Mouse (Mus musculus): ENCODE measurements around the gene Wnt7b.

The Wnt7b gene

GRCm38 (mm10) chr15:85601202-85601601 is 18.9 kb upstream of the Wnt7b start:
- no peak for DNase-seq (ENCODE audit: low spot score in 2 of 2)

GRCm38 (mm10) chr15:85600696-85601094 is 18.4 kb upstream of the Wnt7b start:
- peak; percentile 77 to 83 for DNase-seq (ENCODE audit: low spot score in 2 of 2)

- DNase-seq (ENCODE audit: low spot score in 2 of 2): peak; percentile 95 to 96
Observed at GRCm38 (mm10) chr15:85599887-85600695, 17.8 kb upstream of the Wnt7b start.

- DNase-seq (ENCODE audit: low spot score in 2 of 2): peak; percentile 74 to 84
Observed at GRCm38 (mm10) chr15:85598984-85599886, 17.0 kb upstream of the Wnt7b start.

DNA sequence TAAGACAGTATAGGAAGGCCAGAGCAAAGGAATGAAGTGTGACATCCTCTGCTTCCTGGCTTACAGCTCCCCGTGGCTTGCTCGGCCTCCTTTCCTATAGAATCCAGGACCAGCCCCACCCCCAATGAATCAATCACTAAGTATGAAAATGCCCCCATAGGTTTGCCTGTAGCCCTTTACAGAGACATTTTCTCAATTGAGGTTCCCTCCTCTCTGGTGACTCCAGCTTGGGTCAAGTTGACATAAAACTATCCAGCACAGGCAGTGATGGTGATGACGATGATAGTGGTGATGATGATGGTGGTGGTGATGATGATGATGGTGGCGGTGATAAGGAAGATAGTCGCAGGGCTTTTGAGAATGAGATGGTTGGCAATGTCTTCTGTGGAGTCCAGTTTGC is 16.2 kb upstream of the Wnt7b start:
- no peak for DNase-seq (ENCODE audit: low spot score in 2 of 2)

DNA sequence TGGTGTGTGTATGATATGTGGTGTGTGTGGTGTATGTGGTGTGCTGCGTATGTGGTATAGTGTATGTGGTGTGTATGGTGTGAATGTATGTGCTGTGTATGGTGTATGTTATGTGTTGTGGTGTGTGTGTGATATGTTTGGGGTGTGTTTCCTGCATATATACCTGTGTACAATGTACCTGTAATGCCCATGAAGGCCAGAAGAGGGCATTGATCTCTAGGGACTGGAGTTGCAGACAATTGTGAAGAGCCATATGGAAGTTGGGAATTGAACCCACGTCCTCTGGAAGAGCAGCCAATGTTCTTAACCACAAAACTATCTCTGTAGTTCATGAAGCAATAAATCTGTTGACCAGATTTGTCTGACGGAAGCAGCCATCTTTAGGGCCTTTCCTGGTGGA is 15.1 kb upstream of the Wnt7b start:
- no peak for DNase-seq (ENCODE audit: low spot score in 2 of 2)

DNA sequence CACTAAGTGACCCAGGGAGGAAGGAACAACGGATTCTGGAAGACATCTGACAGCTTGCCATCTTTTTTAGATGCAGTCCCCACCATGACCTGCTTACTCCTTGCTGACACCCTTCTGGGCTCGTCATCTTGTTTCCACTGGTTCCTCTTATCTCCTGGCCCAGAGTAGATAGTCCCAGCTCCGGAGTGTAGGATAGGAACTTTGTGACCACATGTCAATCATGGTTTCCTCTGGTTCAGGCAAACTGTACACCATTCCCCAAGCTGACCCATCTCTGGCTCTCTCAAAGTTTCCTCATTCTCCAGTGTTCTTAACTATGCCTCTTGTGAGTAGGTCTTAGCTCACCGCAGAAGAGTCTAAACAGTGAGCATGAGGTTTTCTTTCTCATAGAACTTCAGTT is 10.4 kb upstream of the Wnt7b start:
- no peak for DNase-seq (ENCODE audit: low spot score in 2 of 2)

DNA sequence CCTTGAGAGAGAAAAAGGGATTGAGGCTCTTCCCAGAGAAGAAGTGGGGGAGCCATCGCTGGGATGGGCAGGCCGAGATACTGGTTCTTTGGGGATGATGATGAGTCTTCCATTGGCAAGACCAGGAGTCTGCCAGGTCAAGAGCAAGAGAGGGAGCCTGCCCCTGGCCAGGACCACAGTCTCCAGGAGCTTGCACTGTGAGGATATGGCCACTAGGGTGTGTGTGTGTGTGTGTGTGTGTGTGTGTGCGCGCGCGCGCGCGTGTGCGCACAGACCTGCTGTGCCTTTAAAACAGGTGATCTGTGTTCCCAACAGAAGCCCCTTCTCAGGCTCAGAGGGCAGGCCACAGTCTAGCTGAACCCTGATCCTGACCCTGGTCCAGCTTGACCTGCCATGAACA is 8.6 kb upstream of the Wnt7b start:
- DNase-seq (ENCODE audit: low spot score in 2 of 2): no peak

DNA sequence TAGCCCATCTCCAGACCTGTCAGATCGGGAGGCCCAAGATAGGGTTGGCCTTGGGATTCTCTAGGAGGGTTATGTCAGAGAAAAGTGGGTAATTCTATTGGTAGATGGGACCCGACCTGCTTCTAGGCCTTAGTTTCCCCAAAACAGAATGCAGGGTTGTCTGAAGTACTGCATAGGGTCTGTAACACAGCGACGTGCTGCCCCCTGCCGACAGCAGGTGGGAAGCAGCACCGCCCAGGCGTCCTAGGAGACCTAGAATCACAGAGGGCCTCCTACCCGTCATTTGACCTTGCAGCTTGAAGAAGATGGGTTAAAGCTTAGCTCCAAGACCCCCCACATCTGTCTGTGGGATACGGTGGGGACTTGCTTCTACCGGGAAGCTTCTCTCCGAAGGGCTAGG is 1.2 kb upstream of the Wnt7b start:
- peak; percentile 38 to 52 for DNase-seq (ENCODE audit: low spot score in 2 of 2)

DNA sequence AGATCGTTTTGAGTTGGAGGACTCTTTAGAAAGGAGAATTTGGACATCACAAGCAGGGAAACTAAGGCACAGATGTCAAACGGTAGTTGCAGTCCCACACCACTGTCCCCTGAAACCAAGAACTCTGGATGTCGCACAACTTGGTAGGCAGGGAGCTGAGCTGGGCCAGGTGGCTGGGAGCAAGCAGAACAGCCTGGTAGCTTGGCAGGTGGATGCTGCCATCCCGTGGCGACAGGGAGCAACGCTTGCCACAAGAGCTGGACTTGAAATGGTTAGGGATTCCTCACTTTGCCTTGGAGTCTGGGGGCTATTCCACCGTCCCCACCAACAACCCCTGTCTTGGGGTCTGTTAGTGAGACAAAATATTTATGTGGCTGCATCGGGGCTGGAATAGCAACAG is 751 bp upstream of the Wnt7b start:
- DNase-seq (ENCODE audit: low spot score in 2 of 2): peak; percentile 39 to 63

- no peak for DNase-seq (ENCODE audit: low spot score in 2 of 2)
Observed at GRCm38 (mm10) chr15:85581563-85582064, 659 bp downstream of the Wnt7b start.

DNA sequence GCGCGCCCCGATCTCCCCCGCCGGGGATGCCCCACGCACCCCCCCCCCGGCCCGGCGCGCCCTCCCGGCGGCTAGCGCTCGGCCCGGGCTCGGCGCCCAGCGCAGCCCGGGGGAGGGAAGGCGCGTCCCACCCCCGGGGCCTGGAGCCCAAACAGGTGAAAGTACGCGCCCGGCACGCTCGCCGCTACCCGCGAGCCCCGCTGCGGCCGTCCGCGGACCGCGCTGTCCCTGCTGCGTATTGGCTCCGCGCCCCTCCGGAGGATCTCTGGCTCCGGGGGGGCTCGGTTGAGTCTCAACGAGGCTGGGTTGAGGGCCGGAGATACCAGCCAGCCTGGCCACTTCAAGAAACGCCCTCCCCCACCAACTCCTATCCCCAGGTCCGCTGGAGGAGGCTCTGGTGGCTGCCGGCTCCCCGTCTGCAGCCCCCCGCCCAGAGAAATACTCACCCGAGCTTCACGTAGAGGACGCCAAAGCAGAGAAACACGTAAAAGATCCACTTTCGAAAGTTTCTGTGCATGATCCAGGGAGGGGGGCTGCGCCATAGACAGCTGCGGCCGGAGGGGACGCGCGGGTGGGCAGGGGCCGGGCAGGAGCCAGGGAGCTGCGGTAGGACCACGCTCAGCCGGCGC is 1.2 kb downstream of the Wnt7b start:
- DNase-seq (ENCODE audit: low spot score in 2 of 2): no peak

DNA sequence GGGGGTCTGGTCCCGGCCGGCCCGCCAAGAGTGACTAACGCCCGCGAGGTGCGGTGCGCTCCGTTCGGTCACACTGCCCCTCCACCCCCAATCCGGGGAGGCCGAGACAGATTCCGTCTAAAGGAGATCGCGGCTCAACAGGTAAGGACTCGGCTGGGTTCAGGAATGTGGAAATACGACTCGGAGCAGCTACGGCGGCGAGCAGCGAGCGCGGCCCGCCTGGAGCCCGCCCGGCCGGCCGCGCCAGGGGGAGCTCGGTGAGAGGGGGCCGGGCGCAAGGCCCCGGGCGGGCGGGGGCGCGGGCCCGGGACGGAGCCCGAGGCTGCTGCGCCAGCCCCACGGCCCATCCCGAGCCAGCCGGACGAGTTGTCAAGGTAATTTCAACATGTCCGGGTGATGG is 1.8 kb downstream of the Wnt7b start:
- no peak for DNase-seq (ENCODE audit: low spot score in 2 of 2)

DNA sequence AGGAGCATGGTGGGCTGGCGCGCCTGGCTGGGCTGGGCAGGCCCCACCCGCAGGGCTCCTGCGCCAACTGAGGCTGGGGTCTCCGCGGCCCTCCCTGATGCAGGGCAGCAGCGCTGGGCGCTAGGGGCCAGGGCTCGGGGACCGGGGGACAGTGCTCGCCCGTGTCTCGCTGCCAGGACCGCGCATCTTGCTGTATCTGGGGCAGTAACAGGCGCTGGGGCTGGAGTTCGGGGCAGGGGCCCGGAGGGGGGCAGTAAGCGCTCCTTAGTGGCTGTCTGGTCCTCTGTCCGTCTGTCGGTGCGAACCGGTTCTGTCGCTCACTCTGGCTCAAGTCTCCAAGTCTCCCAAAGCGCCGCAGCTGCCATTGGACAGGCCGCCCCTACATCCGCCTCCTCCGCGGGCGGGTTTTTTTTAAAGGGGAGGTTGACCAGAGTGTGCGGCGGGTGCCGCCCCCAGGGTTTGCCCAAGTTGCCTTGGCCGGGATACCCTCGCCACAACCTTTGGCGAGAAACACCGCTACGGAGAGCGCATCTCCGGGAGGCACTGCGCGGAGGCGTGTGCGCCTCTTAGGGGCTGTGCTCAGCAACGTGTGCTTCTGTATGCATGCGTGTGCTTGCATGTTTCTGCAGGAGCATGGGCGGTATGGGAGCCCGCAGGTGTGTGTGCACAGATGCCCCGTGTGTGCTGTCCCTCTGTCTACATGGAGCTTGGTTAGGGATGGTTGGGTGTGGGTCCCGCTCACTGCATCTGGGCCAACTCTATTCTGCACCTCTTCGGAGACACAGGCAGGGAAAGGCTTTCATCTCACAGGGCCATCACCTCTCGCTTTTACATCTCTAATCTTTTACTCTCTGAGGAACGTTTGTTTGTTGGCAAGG is 4.5 kb downstream of the Wnt7b start:
- DNase-seq (ENCODE audit: low spot score in 2 of 2): no peak

- no peak for DNase-seq (ENCODE audit: low spot score in 2 of 2)
Observed at GRCm38 (mm10) chr15:85576511-85577440, 5.5 kb downstream of the Wnt7b start.

DNA sequence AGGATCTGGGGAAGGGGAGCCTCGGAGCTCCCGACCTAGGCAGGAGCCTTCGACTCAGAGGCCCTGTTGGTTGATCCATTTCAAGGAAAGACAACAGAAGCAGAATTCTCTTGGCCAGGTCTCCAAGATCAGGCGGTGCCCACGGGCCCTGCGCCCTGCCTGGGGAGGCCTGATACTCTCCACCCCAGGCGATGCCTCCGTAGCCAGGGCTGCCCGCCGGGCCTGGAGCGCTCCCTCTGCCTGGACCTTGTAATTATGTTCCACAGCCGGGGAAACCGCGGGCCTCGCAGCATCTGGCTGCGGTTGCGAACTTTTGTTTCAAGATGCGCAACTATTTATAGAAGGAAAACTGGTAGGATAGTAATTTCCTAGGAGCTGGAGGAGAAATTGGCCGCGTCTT is 6.2 kb downstream of the Wnt7b start:
- no peak for DNase-seq (ENCODE audit: low spot score in 2 of 2)

- no peak for DNase-seq (ENCODE audit: low spot score in 2 of 2)
Observed at GRCm38 (mm10) chr15:85574558-85574957, 7.7 kb downstream of the Wnt7b start.

DNA sequence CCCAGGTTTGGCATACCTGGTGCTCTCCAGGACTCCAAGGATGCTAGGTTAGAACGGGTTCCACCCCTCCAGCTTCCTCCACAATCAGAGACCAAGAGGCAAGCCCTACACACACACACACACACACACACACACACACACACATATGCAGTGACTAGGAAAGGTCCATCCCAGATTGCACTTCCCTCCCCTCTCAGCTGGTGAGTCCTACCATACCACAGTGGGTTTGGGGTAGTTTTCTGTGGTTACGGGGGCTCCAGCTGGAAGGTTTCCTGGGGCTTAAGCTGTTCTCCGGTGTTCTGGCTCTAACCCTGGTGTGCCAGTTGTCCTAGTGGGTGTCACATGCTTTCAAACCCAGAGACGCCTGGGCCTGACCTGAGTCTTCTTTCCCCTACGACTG is 8.2 kb downstream of the Wnt7b start:
- no peak for DNase-seq (ENCODE audit: low spot score in 2 of 2)

DNA sequence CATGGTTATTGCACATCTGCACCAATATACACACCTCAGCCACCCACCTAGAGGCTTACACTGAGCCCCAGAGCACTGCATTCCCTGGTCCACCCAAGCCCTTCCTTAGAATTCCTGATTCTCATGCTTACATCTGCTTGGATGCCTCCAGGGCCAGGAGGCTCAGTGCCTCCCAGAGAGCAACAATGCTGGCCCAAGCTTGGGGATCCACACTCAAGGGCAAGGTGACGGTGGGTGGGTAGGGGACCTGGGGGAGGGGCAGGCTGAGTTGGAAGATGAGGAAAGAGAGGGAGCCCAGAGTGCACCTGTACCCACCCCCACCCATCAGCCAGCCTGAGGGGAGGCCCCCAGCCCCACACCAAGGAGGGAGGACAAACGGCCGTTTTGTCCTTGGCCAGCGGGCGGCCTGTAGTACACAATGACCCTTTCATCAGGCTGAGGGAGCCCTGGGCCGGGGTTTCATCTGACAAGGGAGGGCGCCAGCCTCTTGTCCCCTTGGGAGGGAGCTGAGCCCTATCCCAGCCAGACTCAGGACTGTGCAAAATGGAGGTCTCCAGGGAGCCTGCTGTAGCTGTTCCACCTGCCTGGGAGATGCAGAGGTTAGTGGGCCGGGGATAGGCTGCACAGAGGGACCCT is 9.5 kb downstream of the Wnt7b start:
- DNase-seq (ENCODE audit: low spot score in 2 of 2): no peak
